Mouse (Mus musculus) heart, adult 18-20 months (tissue): ENCODE measurements around the gene Apaf1. TPM values are rescaled to one million over a fixed set of nuclear protein-coding genes. Genes with fewer than 3 reads are reported as not detected.

ENCODE experiments used
- DNase-seq, 2 experiments: peaks; one replicate each; pipeline ENCODE4 v3.0.0; 2021 to 2022; ENCODE audit warnings: mixed read lengths in 1 of 2
- long read RNA-seq, 2 experiments: library from polyadenylated mRNA; stranded (forward); transcript quantifications; one replicate each; pipeline ENCODE4 v2.0.0; 2021
- total RNA-seq, 2 experiments: library from RNA; stranded (reverse); gene quantifications; 2 replicates each; pipeline ENCODE4 v1.2.3; 2021

Gene Apaf1
- total RNA-seq, result 1 to 10 TPM; 5.6 to 6.5 TPM
- long read RNA-seq, experiment 1, partial matches to known transcripts, result 1 of 1 reads
- long read RNA-seq, experiment 1, other reads (novel, unspliced or antisense), result 0 of 1 reads
- long read RNA-seq, experiment 2, partial matches to known transcripts, result 0 of 2 reads
- long read RNA-seq, experiment 2, other reads (novel, unspliced or antisense), result 2 of 2 reads

- DNase-seq, result peak; percentile 100
Measured at GRCm38 (mm10) chr10:91082550-91083392, at the start of gene Apaf1, which contains the start of gene Ikbip. TSS of gene Apaf1 (minus strand) at chr10:91082770. TSS of gene Ikbip (plus strand) at chr10:91082940.

GRCm38 (mm10) chr10:91131565-91131964, 49.0 kb upstream of the Apaf1 start:
- no peak for DNase-seq

- no peak for DNase-seq
Measured at GRCm38 (mm10) chr10:91130792-91131191, 48.2 kb upstream of the Apaf1 start.

- DNase-seq, result no peak
Measured at GRCm38 (mm10) chr10:91128551-91129160, 46.1 kb upstream of the Apaf1 start.

GRCm38 (mm10) chr10:91127395-91127794, 44.8 kb upstream of the Apaf1 start:
- no peak for DNase-seq

GRCm38 (mm10) chr10:91126618-91127355, 44.2 kb upstream of the Apaf1 start:
- peak; percentile 33 to 51 for DNase-seq

- peak; percentile 97 to 99 for DNase-seq
Measured at GRCm38 (mm10) chr10:91123828-91124822, 41.6 kb upstream of the Apaf1 start, which contains the start of gene Slc25a3. TSS of gene Slc25a3 (minus strand) at chr10:91124059.

- DNase-seq, result peak; percentile 60 to 66
Measured at GRCm38 (mm10) chr10:91123281-91123827, 40.8 kb upstream of the Apaf1 start.

- DNase-seq, result no peak
Measured at GRCm38 (mm10) chr10:91122646-91123045, 40.1 kb upstream of the Apaf1 start.

- DNase-seq, result no peak
Measured at GRCm38 (mm10) chr10:91116958-91117357, 34.4 kb upstream of the Apaf1 start.

- no peak for DNase-seq
Measured at GRCm38 (mm10) chr10:91109841-91110240, 27.3 kb upstream of the Apaf1 start.

GRCm38 (mm10) chr10:91105981-91106380, 23.4 kb upstream of the Apaf1 start:
- no peak for DNase-seq

- no peak for DNase-seq
Measured at GRCm38 (mm10) chr10:91102799-91103590, 20.4 kb upstream of the Apaf1 start.

GRCm38 (mm10) chr10:91101936-91102335, 19.4 kb upstream of the Apaf1 start:
- no peak for DNase-seq

- no peak for DNase-seq
Measured at GRCm38 (mm10) chr10:91100101-91100500, 17.5 kb upstream of the Apaf1 start.

GRCm38 (mm10) chr10:91098056-91098455, 15.5 kb upstream of the Apaf1 start:
- no peak for DNase-seq

GRCm38 (mm10) chr10:91094251-91095104, 11.9 kb upstream of the Apaf1 start:
- no peak for DNase-seq

- no peak for DNase-seq
Measured at GRCm38 (mm10) chr10:91092812-91093211, 10.2 kb upstream of the Apaf1 start.

GRCm38 (mm10) chr10:91083393-91083927, 890 bp upstream of the Apaf1 start:
- DNase-seq, result no peak
